Comparison of ENCODE assay signal across 27 mouse cellular contexts in the genomic region with DNA sequence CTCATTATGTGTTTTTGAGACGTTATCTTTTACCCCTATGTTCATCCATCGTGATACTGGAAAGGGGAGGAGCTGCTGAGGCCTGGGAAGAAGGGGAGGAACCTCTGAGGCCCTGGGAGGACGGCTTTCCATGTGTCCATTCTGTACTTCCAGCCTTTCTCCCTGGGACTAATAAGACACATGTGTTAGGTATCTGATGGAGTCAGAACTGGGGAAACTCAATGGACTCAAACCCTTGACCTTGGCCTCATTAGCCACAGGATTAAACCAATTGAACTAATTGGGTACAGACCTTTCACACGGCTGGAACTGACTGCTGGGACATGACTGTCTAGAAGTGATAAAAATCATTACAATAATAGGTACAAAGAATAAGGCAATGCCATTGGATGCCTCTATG. TPM values are rescaled to one million over a fixed set of nuclear protein-coding genes. Genes with fewer than 3 reads are reported as not detected.
A peak's percentile ranks its signal among the peaks of the same experiment; 100 is the strongest.
DNase-seq lines count a peak whose midpoint lies in the region; ATAC-seq and TF ChIP-seq lines count a peak whose summit lies in the region.
"Had no signal": no experiment of that assay in that cellular context is flagged by ENCODE, and none has a peak within 500 bp of the region (broad histone marks: within the 10 kb centered on the region; RNA-seq: fewer than 3 reads in every experiment).

No protein-coding gene starts in this region.

- TF ChIP-seq EP300 in liver, postnatal 0 days (IDR thresholded peaks at IDR 0.05; ENCODE audit: low read depth): no peak

- H3K36me3 ChIP-seq in forebrain, embryonic 11.5 days (ENCODE audit: control insufficient read depth, insufficient read depth, low read length): no peaks in the 10 kb centered on the region
- no peaks in the 10 kb centered on the region for H3K36me3 ChIP-seq in forebrain, embryonic 16.5 days (ENCODE audit: control insufficient read depth, insufficient read depth)
- H3K36me3 ChIP-seq in embryonic facial prominence, embryonic 11.5 days (replicated peaks; ENCODE audit: control insufficient read depth, insufficient read depth, low read depth, low read length): no peaks in the 10 kb centered on the region
- H3K36me3 ChIP-seq in limb, embryonic 11.5 days (ENCODE audit: control insufficient read depth, insufficient read depth, low read length): no peaks in the 10 kb centered on the region
- H3K36me3 ChIP-seq in liver, postnatal 0 days (replicated peaks; ENCODE audit: insufficient read depth, low read length): no peaks in the 10 kb centered on the region
- H3K36me3 ChIP-seq: embryonic facial prominence, embryonic 15.5 days; heart, embryonic 12.5 days; heart, embryonic 15.5 days; hindbrain, embryonic 10.5 days; hindbrain, embryonic 13.5 days; intestine, embryonic 15.5 days had no signal

- peaks cover 13% of the 10 kb centered on the region for H3K27me3 ChIP-seq in forebrain, embryonic 11.5 days (ENCODE audit: control insufficient read depth, insufficient read depth, low read length)
- peaks cover 5% of the 10 kb centered on the region; the same call in 1 of the 2 replicates for H3K27me3 ChIP-seq in forebrain, embryonic 16.5 days (replicated peaks; ENCODE audit: control insufficient read depth, insufficient read depth, low read length)
- peaks cover 4% of the 10 kb centered on the region; the same call in 1 of the 2 replicates for H3K27me3 ChIP-seq in embryonic facial prominence, embryonic 11.5 days (ENCODE audit: control insufficient read depth, insufficient read depth, low read length)
- no peaks in the 10 kb centered on the region for H3K27me3 ChIP-seq in limb, embryonic 11.5 days (ENCODE audit: control insufficient read depth, insufficient read depth, low read length)
- no peaks in the 10 kb centered on the region for H3K27me3 ChIP-seq in liver, postnatal 0 days (ENCODE audit: insufficient read depth, low read length)
- H3K27me3 ChIP-seq: embryonic facial prominence, embryonic 15.5 days; intestine, embryonic 15.5 days had no signal

- DNase-seq in forebrain, embryonic 11.5 days (ENCODE audit: low spot score): no peak
- peak; percentile 32 for DNase-seq in embryo, embryonic 11 days
- peak; percentile 50 for DNase-seq in embryonic facial prominence, embryonic 11.5 days (ENCODE audit: low spot score)
- DNase-seq in limb, embryonic 11.5 days (ENCODE audit: low spot score): peak; percentile 32
- DNase-seq in adrenal gland, postnatal 25 days: no peak
- DNase-seq in liver, postnatal 0 days: no peak
- DNase-seq: adrenal gland, adult 2 months; adrenal gland, postnatal 36 days; cerebellum, adult 18-20 months; cerebellum, adult 9-10 months; cerebellum, postnatal 14 days; gastrocnemius, postnatal 25 days; heart, adult 18-20 months; heart, postnatal 10 days; heart, postnatal 36 days; kidney, adult 11 months had no signal

- ATAC-seq in forebrain, embryonic 11.5 days (replicated peaks; ENCODE audit: low FRiP score): 0 out of 2 replicates have a peak, but pooled peaks have one; percentile 33
- ATAC-seq in forebrain, embryonic 16.5 days: no peak
- no peak for ATAC-seq in embryonic facial prominence, embryonic 11.5 days (replicated peaks; ENCODE audit: insufficient number of reproducible peaks, low FRiP score, low TSS enrichment, low read depth)
- no peak for ATAC-seq in limb, embryonic 11.5 days (ENCODE audit: insufficient number of reproducible peaks, low FRiP score, low TSS enrichment, low read depth)
- ATAC-seq in liver, postnatal 0 days: no peak
- ATAC-seq: CD4-positive, CD25-positive, alpha-beta regulatory T cell, adult 4 months; forebrain, embryonic 14.5 days; hindbrain, embryonic 16.5 days; intestine, embryonic 15.5 days had no signal

- no peak for TF ChIP-seq CTCF in liver, postnatal 0 days (IDR thresholded peaks at IDR 0.05; ENCODE audit: low read depth)

- no peaks in the 10 kb centered on the region for H3K4me1 ChIP-seq in forebrain, embryonic 11.5 days (replicated peaks; ENCODE audit: control insufficient read depth, insufficient read depth, low read length)
- no peaks in the 10 kb centered on the region; the same call in 1 of the 2 replicates for H3K4me1 ChIP-seq in forebrain, embryonic 16.5 days (replicated peaks; ENCODE audit: control insufficient read depth, insufficient read depth, low read length)
- H3K4me1 ChIP-seq in embryonic facial prominence, embryonic 11.5 days (ENCODE audit: control insufficient read depth, insufficient read depth, low read length): no peaks in the 10 kb centered on the region
- H3K4me1 ChIP-seq in limb, embryonic 11.5 days (ENCODE audit: control insufficient read depth, insufficient read depth, low read length): peaks cover 8% of the 10 kb centered on the region; the same call in 1 of the 2 replicates
- H3K4me1 ChIP-seq in liver, postnatal 0 days (ENCODE audit: insufficient read depth): no peaks in the 10 kb centered on the region
- H3K4me1 ChIP-seq: embryonic facial prominence, embryonic 15.5 days; heart, embryonic 12.5 days; hindbrain, embryonic 13.5 days; intestine, embryonic 15.5 days had no signal

- no peak overlapping the region for H3K4me2 ChIP-seq in forebrain, embryonic 11.5 days (ENCODE audit: low read depth, low read length, severe bottlenecking)
- H3K4me2 ChIP-seq in forebrain, embryonic 16.5 days (ENCODE audit: low read length): no peak overlapping the region
- H3K4me2 ChIP-seq in embryonic facial prominence, embryonic 11.5 days (ENCODE audit: low read depth, low read length): no peak overlapping the region
- no peak overlapping the region for H3K4me2 ChIP-seq in limb, embryonic 11.5 days (ENCODE audit: low read depth, severe bottlenecking)
- H3K4me2 ChIP-seq in liver, postnatal 0 days (ENCODE audit: low read depth, low read length): no peak overlapping the region
- H3K4me2 ChIP-seq: embryonic facial prominence, embryonic 15.5 days; heart, embryonic 15.5 days; hindbrain, embryonic 13.5 days; intestine, embryonic 15.5 days had no signal

- 38% methylated on average over 4 of the region's 4 CpGs for WGBS in forebrain, embryonic 11.5 days
- WGBS in forebrain, embryonic 16.5 days: 36% methylated on average over 4 of the region's 4 CpGs
- WGBS in embryonic facial prominence, embryonic 11.5 days: 24% methylated on average over 4 of the region's 4 CpGs
- 23% methylated on average over 4 of the region's 4 CpGs for WGBS in limb, embryonic 11.5 days
- 62% methylated on average over 4 of the region's 4 CpGs for WGBS in liver, postnatal 0 days (ENCODE audit: insufficient replicate concordance)

- H3K27ac ChIP-seq in forebrain, embryonic 11.5 days (ENCODE audit: low read depth, low read length): no peak overlapping the region
- H3K27ac ChIP-seq in forebrain, embryonic 16.5 days (ENCODE audit: low read length): no peak overlapping the region
- H3K27ac ChIP-seq in embryonic facial prominence, embryonic 11.5 days (replicated peaks; ENCODE audit: low read depth, low read length): no peak overlapping the region
- no peak overlapping the region for H3K27ac ChIP-seq in limb, embryonic 11.5 days (replicated peaks; ENCODE audit: low read depth, low read length)
- no peak overlapping the region for H3K27ac ChIP-seq in liver, postnatal 0 days (ENCODE audit: low read depth)
- H3K27ac ChIP-seq: embryonic facial prominence, embryonic 15.5 days; heart, embryonic 15.5 days; hindbrain, embryonic 10.5 days; hindbrain, embryonic 13.5 days; intestine, embryonic 15.5 days had no signal

- no peaks in the 10 kb centered on the region for H3K9me3 ChIP-seq in forebrain, embryonic 11.5 days (ENCODE audit: control insufficient read depth, low read length)
- H3K9me3 ChIP-seq in forebrain, embryonic 16.5 days (ENCODE audit: control insufficient read depth, low read length): no peaks in the 10 kb centered on the region
- H3K9me3 ChIP-seq in embryonic facial prominence, embryonic 11.5 days (replicated peaks; ENCODE audit: control insufficient read depth, low read length): no peaks in the 10 kb centered on the region
- no peaks in the 10 kb centered on the region for H3K9me3 ChIP-seq in limb, embryonic 11.5 days (ENCODE audit: control insufficient read depth, low read length)
- H3K9me3 ChIP-seq in liver, postnatal 0 days (ENCODE audit: low read length): no peaks in the 10 kb centered on the region
- H3K9me3 ChIP-seq: embryonic facial prominence, embryonic 15.5 days; heart, embryonic 12.5 days; heart, embryonic 15.5 days; hindbrain, embryonic 10.5 days; hindbrain, embryonic 13.5 days; intestine, embryonic 15.5 days had no signal

- H3K9ac ChIP-seq in forebrain, embryonic 11.5 days (ENCODE audit: low read length): no peak overlapping the region
- no peak overlapping the region for H3K9ac ChIP-seq in forebrain, embryonic 16.5 days (replicated peaks; ENCODE audit: low read depth, low read length)
- H3K9ac ChIP-seq in embryonic facial prominence, embryonic 11.5 days (replicated peaks; ENCODE audit: low read length): no peak overlapping the region
- H3K9ac ChIP-seq in limb, embryonic 11.5 days (ENCODE audit: low read length): no peak overlapping the region
- no peak overlapping the region for H3K9ac ChIP-seq in liver, postnatal 0 days (replicated peaks)
- H3K9ac ChIP-seq: embryonic facial prominence, embryonic 15.5 days; heart, embryonic 12.5 days; heart, embryonic 15.5 days; hindbrain, embryonic 13.5 days; intestine, embryonic 15.5 days had no signal

- H3K4me3 ChIP-seq in forebrain, embryonic 11.5 days (ENCODE audit: low read depth, low read length): no peak overlapping the region
- no peak overlapping the region for H3K4me3 ChIP-seq in forebrain, embryonic 16.5 days (replicated peaks; ENCODE audit: low read length)
- H3K4me3 ChIP-seq in embryonic facial prominence, embryonic 11.5 days (ENCODE audit: low read depth, low read length): no peak overlapping the region
- no peak overlapping the region for H3K4me3 ChIP-seq in limb, embryonic 11.5 days (ENCODE audit: low read depth, low read length)
- no peak overlapping the region for H3K4me3 ChIP-seq in liver, postnatal 0 days (ENCODE audit: low read depth, low read length)
- H3K4me3 ChIP-seq: embryonic facial prominence, embryonic 15.5 days; heart, embryonic 12.5 days; heart, embryonic 15.5 days; hindbrain, embryonic 10.5 days; hindbrain, embryonic 13.5 days; intestine, embryonic 15.5 days had no signal

RNA-seq across cellular contexts. Expression of a gene that starts 9.6 kb away (rescaled TPM):
- 1.9 and 2.8 TPM in 2 replicates for polyA plus RNA-seq in forebrain, embryonic 11.5 days (2014; fragmentation: Nextera tagmentation; extraction: Ambion mirVana)
- 1.0 and 1.1 TPM in 2 replicates for polyA plus RNA-seq in forebrain, embryonic 16.5 days (2015; fragmentation: Nextera tagmentation; extraction: Ambion mirVana)
- 2.8 and 3.7 TPM in 2 replicates for polyA plus RNA-seq in embryonic facial prominence, embryonic 11.5 days (2014; fragmentation: Nextera tagmentation; extraction: Ambion mirVana)
- polyA plus RNA-seq in limb, embryonic 11.5 days (2014; fragmentation: Nextera tagmentation; extraction: Ambion mirVana): 1.8 and 2.9 TPM in 2 replicates
- 4.6 and 5.1 TPM in 2 replicates for total RNA-seq in adrenal gland, postnatal 25 days (2021)
- 3.6 and 4.0 TPM in 2 replicates for polyA plus RNA-seq in liver, postnatal 0 days (2015; fragmentation: Nextera tagmentation; extraction: Ambion mirVana)
- total RNA-seq: heart, adult 18-20 months; MEL had no signal
- polyA plus RNA-seq: CD4-positive, CD25-positive, alpha-beta regulatory T cell, adult 4 months had no signal

Comparison
In these comparisons a context has a peak if more than half of its experiments do, and no peak if none do; other contexts are left out.
1. DNase-seq: peak in embryo, embryonic 11 days (single experiment), embryonic facial prominence, embryonic 11.5 days (single experiment) and limb, embryonic 11.5 days (single experiment); none in forebrain, embryonic 11.5 days (single experiment), adrenal gland, postnatal 25 days (single experiment) and liver, postnatal 0 days (single experiment).